Mouse (Mus musculus) neural tube, embryonic 14.5 days (tissue): ENCODE measurements at regions not wholly inside any gene's neighbourhood (a gene's known extent, or its start where the extent isn't known, plus 50 kb on each side); places are given as distances from the start of the nearest gene placed in this dataset.
A peak's percentile ranks its signal among the peaks of the same experiment; 100 is the strongest.

Experiments used
- ATAC-seq: fragments of 200-750 bp; cut with Nextera tagmentation; 2 replicates; pipeline ENCODE4 v1.8.0; 2017; ENCODE audit warnings: low read depth, mild to moderate bottlenecking, moderate TSS enrichment, moderate library complexity
- H3K27ac ChIP-seq: fragments of 300-500 bp; sonication (generic); 2 replicates; pipeline ENCODE4 v1.5.1; 2014; ENCODE audit warnings: low read depth, mild to moderate bottlenecking, control low read depth, low read length, moderate library complexity, mixed read lengths
- H3K27me3 ChIP-seq: fragments of 300-500 bp; sonication (generic); 2 replicates; pipeline ENCODE4 v1.6.1; 2014; ENCODE audit warnings: low read length; ENCODE audit not compliant: control insufficient read depth, insufficient read depth
- H3K36me3 ChIP-seq: fragments of 300-500 bp; sonication (generic); 2 replicates; pipeline ENCODE4 v1.6.1; 2014; ENCODE audit warnings: low read length, mixed read lengths; ENCODE audit not compliant: control insufficient read depth, insufficient read depth
- H3K4me1 ChIP-seq: fragments of 300-500 bp; sonication (generic); 2 replicates; pipeline ENCODE4 v1.6.1; 2014; ENCODE audit warnings: low read length; ENCODE audit not compliant: control insufficient read depth, insufficient read depth
- H3K4me2 ChIP-seq: fragments of 300-500 bp; sonication (generic); 2 replicates; pipeline ENCODE4 v1.6.1; 2014; ENCODE audit warnings: mild to moderate bottlenecking, low read depth, low read length, control low read depth
- H3K4me3 ChIP-seq: fragments of 300-500 bp; sonication (generic); 2 replicates; pipeline ENCODE4 v1.5.1; 2014; ENCODE audit warnings: low read depth, low read length, control low read depth, mixed read lengths
- H3K9ac ChIP-seq: fragments of 300-500 bp; sonication (generic); replicated peaks from 2 replicates; pipeline ENCODE4 v1.6.1; 2014; ENCODE audit warnings: low read depth, mild to moderate bottlenecking, control low read depth, low read length, mixed read lengths
- H3K9me3 ChIP-seq: fragments of 300-500 bp; sonication (generic); 2 replicates; pipeline ENCODE4 v1.6.1; 2016; ENCODE audit warnings: low read length; ENCODE audit not compliant: control insufficient read depth
- WGBS: fragments of 180-500 bp; shearing (Covaris S2); extraction: QIAGEN DNeasy Blood & Tissue Kit; methylation state at CpG from one replicate; pipeline ENCODE4 v1.1.7; 2014; 5-methylcytosine and 5-hydroxymethylcytosine counted together

DNA sequence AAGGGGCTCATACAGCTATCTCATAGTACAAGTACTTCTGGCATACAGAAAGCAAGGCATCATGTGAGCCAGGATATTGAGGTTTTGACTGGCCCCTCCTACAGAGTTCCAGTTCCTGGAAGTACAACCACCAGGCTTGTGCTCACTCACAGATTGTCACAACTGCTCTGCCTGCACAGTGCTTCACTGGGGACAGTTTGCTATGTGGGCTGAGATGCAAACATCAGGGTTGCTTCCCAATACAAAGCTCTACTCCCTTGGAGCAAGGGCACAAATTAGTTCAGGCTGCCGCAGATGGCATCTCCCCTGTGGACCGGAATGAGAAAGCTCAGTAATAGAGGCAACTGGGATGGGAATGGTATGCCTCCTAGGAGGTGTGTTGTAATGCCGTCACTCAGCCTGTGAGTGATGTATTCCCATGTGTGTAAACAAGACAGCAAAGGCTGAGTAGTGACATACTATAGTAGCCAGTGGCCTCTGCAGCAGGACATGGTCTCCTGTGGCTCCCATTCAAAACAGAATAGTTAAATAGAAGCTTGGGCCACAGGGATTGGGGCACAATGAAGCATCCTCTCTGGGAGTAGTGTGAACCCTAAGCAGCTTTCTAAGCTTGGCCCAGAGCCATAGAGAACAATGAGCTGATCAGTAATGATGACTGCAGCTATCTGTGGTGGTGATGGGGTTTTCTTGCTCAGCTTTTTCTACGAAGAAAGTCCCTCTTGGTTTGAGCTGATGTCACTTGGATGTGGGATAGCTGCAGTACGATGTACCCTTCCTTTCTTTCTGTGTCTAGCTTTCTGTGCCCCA, 148.8 kb upstream of the Cd180 start:
- WGBS, result 32% methylated on average over 5 of the region's 5 CpGs
- Histone ChIP-seq H3K27me3 (no peaks in the 10 kb centered on the region), H3K9me3 (no peaks in the 10 kb centered on the region), H3K27ac (no peak overlapping the region), H3K4me1 (0 out of 2 replicates have a peak, but pooled peaks cover 8% of the 10 kb centered on the region), H3K36me3 (no peaks in the 10 kb centered on the region), H3K9ac (no peak overlapping the region), H3K4me2 (no peak overlapping the region), H3K4me3 (no peak overlapping the region)
- peak; percentile 87 for ATAC-seq

- no peak overlapping the region for H3K4me2 ChIP-seq
- H3K4me1 ChIP-seq, result 0 out of 2 replicates have a peak, but pooled peaks cover 8% of the 10 kb centered on the region
- ATAC-seq, result no peak
- no peak overlapping the region for H3K27ac ChIP-seq
- H3K9ac ChIP-seq, result no peak overlapping the region
- no peak overlapping the region for H3K4me3 ChIP-seq
- H3K36me3 ChIP-seq, result no peaks in the 10 kb centered on the region
- H3K27me3 ChIP-seq, result no peaks in the 10 kb centered on the region
- WGBS, result 44% methylated on average over 17 of the region's 17 CpGs
- H3K9me3 ChIP-seq, result no peaks in the 10 kb centered on the region
Measured at GRCm38 (mm10) chr13:102545845-102546615, 147.3 kb upstream of the Cd180 start.

DNA sequence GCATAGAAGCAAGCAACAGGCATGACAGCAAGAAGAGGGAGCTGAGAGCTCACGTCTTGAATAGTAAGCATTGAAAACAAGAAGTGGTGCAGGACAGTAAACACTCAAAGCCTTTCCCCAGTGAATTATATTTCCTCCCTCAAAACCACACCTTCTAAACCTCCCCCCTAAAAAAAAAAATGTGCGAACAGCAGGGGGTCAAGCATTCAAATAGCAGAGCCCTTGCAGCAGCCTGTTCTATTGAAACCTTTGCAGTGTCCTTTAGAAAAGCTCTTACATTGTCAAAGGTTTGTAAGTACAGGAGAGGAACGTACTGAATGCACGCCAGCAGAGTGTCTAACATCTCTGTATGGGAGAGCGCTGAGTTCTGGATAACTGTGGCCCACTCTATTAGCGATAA, 145.1 kb upstream of the Cd180 start:
- Histone ChIP-seq H3K27ac (no peak overlapping the region), H3K4me2 (no peak overlapping the region), H3K9ac (no peak overlapping the region), H3K4me1 (0 out of 2 replicates have a peak, but pooled peaks cover 8% of the 10 kb centered on the region), H3K4me3 (no peak overlapping the region), H3K27me3 (no peaks in the 10 kb centered on the region), H3K9me3 (no peaks in the 10 kb centered on the region), H3K36me3 (no peaks in the 10 kb centered on the region)
- WGBS, result 34% methylated on average over 6 of the region's 6 CpGs
- ATAC-seq, result no peak

DNA sequence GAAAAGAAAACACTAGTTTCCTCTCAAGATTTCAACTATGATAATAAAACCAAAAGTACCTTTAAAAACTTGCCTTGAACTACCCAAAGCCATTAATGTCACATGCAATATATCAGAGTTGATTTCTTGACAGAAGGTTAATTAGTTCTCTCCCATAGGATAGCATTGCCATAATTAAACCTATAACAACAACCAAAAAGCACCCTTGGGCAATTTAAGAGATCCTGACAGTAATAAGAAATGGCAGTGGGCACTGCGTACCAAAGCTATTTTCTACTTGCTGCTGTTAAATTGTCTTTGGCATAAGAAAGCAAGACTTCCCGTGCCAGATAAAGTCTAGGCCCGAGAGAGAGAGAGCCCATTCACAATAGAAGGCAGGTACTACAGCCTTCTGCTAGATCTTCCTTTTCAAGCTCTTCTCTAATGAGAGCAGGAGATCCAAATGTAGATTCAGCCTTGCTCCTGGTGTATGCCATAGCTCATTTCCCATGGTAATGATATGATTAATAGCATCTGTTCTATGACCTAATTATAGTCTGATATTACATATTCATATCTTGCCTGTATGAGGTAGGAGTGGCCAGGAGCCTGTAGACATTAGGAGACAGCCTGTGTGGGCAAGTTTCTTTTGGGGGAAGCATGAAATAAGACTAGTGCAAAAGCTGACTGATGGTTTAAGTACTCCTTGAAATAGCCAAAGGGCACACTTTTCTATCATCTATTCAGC, 126.3 kb upstream of the Cd180 start:
- no peak overlapping the region for H3K9ac ChIP-seq
- H3K27me3 ChIP-seq, result no peaks in the 10 kb centered on the region
- no peaks in the 10 kb centered on the region for H3K4me1 ChIP-seq
- no peak overlapping the region for H3K4me3 ChIP-seq
- ATAC-seq, result no peak
- H3K27ac ChIP-seq, result no peak overlapping the region
- H3K36me3 ChIP-seq, result no peaks in the 10 kb centered on the region
- H3K9me3 ChIP-seq, result no peaks in the 10 kb centered on the region
- WGBS, result 42% methylated on average over 3 of the region's 3 CpGs
- H3K4me2 ChIP-seq, result no peak overlapping the region

DNA sequence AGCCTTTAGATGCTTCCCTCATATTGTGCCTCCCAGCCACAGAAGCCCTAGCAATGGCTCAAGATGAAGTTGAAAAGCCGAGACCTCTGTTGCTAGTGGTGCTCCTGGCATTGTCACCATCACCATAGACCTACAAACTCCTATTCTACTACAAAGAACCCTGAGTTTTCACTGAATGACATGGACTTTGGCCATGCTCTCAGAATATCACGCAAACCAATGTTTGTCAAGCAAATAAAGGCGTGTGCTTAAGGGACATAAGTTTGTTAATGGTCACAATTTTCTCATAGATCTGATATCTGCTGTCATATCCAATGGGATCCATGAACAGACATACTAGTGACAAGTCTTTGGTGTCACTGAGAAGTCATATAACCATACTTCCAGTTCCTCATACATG, 123.8 kb upstream of the Cd180 start:
- no peak overlapping the region for H3K4me2 ChIP-seq
- no peak overlapping the region for H3K9ac ChIP-seq
- no peak overlapping the region for H3K4me3 ChIP-seq
- no peaks in the 10 kb centered on the region for H3K27me3 ChIP-seq
- ATAC-seq, result no peak
- H3K27ac ChIP-seq, result no peak overlapping the region
- H3K9me3 ChIP-seq, result no peaks in the 10 kb centered on the region
- H3K4me1 ChIP-seq, result no peaks in the 10 kb centered on the region
- H3K36me3 ChIP-seq, result no peaks in the 10 kb centered on the region
- WGBS, result 86% methylated on average over 3 of the region's 3 CpGs

DNA sequence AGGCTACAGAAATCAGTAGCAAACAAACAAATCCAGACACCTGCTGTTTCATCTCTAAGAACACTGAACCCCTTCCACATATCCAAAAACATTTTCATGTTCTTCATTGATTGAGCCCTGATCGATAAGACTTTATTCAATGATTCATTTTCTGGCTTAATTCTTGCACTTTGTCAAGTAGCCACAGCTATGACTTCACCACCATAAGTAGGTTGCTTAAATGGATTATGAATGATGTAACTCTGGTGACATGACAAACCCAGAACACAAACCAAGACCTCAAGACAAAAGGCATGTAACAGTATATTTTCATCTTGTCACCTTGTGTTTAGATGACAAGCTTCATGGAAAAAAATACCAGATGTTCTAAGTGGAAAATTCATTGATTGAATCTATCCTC, 123.1 kb upstream of the Cd180 start:
- Histone ChIP-seq H3K4me2 (no peak overlapping the region), H3K36me3 (no peaks in the 10 kb centered on the region)

DNA sequence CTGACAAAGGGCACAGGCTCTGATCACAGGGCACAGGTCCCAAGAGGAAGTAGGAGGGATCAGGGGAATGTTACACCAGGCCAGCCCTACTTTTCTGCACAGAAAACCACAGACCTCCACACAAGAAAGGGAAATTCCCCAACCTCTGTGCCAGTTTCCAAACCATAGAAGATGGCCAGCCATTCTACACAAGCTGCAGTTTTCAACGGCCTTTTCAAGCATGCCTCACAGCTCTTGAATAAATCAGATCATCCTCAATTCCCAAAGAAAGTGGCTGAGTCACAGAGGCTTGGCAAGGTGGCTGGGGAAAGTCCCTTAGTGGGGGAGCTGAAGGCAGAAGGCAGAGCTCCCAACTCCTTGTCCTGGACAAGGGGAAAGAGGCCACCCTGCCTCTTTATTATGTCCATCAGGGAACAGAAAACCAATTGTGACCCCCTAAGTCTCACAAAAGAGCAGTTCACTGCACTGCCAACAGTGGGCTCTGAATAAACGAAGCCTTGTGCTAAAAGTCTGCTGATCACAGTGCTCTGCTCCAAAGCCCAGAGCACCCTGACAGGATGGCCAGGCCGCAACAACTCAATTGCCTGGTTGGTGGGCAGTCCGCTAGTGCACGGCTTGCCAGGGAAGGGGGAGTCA, 120.0 kb upstream of the Cd180 start:
- no peaks in the 10 kb centered on the region for H3K4me1 ChIP-seq
- no peaks in the 10 kb centered on the region for H3K36me3 ChIP-seq
- no peak overlapping the region for H3K27ac ChIP-seq
- no peaks in the 10 kb centered on the region for H3K9me3 ChIP-seq
- WGBS, result 39% methylated on average over 5 of the region's 5 CpGs
- no peak overlapping the region for H3K4me2 ChIP-seq
- H3K27me3 ChIP-seq, result no peaks in the 10 kb centered on the region
- ATAC-seq, result peak; percentile 49; the same call in 1 of the 2 replicates
- no peak overlapping the region for H3K4me3 ChIP-seq
- H3K9ac ChIP-seq, result no peak overlapping the region

More for the DNA sequence above, 123.1 kb upstream of the Cd180 start:
- ATAC-seq, result no peak
- Histone ChIP-seq H3K4me3 (no peak overlapping the region), H3K27ac (no peak overlapping the region), H3K27me3 (no peaks in the 10 kb centered on the region), H3K9ac (no peak overlapping the region), H3K9me3 (no peaks in the 10 kb centered on the region), H3K4me1 (no peaks in the 10 kb centered on the region)
- 91% methylated on average over 1 of the region's 1 CpGs for WGBS

GRCm38 (mm10) chr13:102576871-102577662, 116.3 kb upstream of the Cd180 start:
- no peaks in the 10 kb centered on the region for H3K4me1 ChIP-seq

More at GRCm38 (mm10) chr13:102576871-102577662, 116.3 kb upstream of the Cd180 start:
- WGBS, result 77% methylated on average over 7 of the region's 7 CpGs
- Histone ChIP-seq H3K36me3 (no peaks in the 10 kb centered on the region), H3K4me2 (no peak overlapping the region), H3K27me3 (no peaks in the 10 kb centered on the region), H3K27ac (no peak overlapping the region), H3K9me3 (no peaks in the 10 kb centered on the region), H3K4me3 (no peak overlapping the region), H3K9ac (no peak overlapping the region)
- no peak for ATAC-seq
